Mouse (Mus musculus) lung, embryonic 16.5 days (tissue): Measurements from ENCODE around the gene Lgals4. TPM values are rescaled to one million over a fixed set of nuclear protein-coding genes. Genes with fewer than 3 reads are reported as not detected.
A peak's percentile ranks its signal among the peaks of the same experiment; 100 is the strongest.

Experiments
- ATAC-seq: fragments of 200-750 bp; cut with Nextera tagmentation; 2 replicates; pipeline ENCODE4 v1.8.0; 2017; ENCODE audit warnings: low read depth, mild to moderate bottlenecking, moderate library complexity
- H3K27ac ChIP-seq: fragments of 300-500 bp; sonication (generic); 2 replicates; pipeline ENCODE4 v1.5.1; 2014; ENCODE audit warnings: mild to moderate bottlenecking, control low read depth, low read length
- H3K27me3 ChIP-seq: fragments of 300-500 bp; sonication (generic); 2 replicates; pipeline ENCODE4 v1.6.1; 2014; ENCODE audit warnings: low read depth, low read length, mixed read lengths; ENCODE audit not compliant: control insufficient read depth, insufficient read depth
- H3K36me3 ChIP-seq: fragments of 300-500 bp; sonication (generic); 2 replicates; pipeline ENCODE4 v1.6.1; 2014; ENCODE audit warnings: low read length; ENCODE audit not compliant: control insufficient read depth, insufficient read depth
- H3K4me1 ChIP-seq: fragments of 300-500 bp; sonication (generic); replicated peaks from 2 replicates; pipeline ENCODE4 v1.6.1; 2014; ENCODE audit warnings: low read length, mixed read lengths; ENCODE audit not compliant: control insufficient read depth, insufficient read depth
- H3K4me2 ChIP-seq: fragments of 300-500 bp; sonication (generic); 2 replicates; pipeline ENCODE4 v1.6.1; 2014; ENCODE audit warnings: low read depth, low read length, control low read depth
- H3K4me3 ChIP-seq: fragments of 300-500 bp; sonication (generic); 2 replicates; pipeline ENCODE4 v1.5.1; 2014; ENCODE audit warnings: mild to moderate bottlenecking, low read length, control low read depth
- H3K9ac ChIP-seq: fragments of 300-500 bp; sonication (generic); 2 replicates; pipeline ENCODE4 v1.6.1; 2014; ENCODE audit warnings: low read length, control low read depth
- H3K9me3 ChIP-seq: fragments of 300-500 bp; sonication (generic); 2 replicates; pipeline ENCODE4 v1.6.1; 2016; ENCODE audit warnings: low read length; ENCODE audit not compliant: control insufficient read depth
- WGBS: fragments of 180-500 bp; shearing (Covaris S2); extraction: QIAGEN DNeasy Blood & Tissue Kit; methylation state at CpG from one replicate; pipeline ENCODE4 v1.1.7; 2014; 5-methylcytosine and 5-hydroxymethylcytosine counted together
- polyA plus RNA-seq: library from polyadenylated mRNA; unstranded; fragments of >200 nt; fragmentation: Nextera tagmentation; extraction: Ambion mirVana; gene quantifications from 2 replicates; pipeline ENCODE4 v1.2.1, GENCODE M21; 2015

Gene Lgals4
- polyA plus RNA-seq, 1 experiment from 2014 or later: 12.5 TPM

- Histone ChIP-seq H3K27ac (no peak overlapping the region; the same call in 1 of the 2 replicates), H3K4me3 (peak overlapping the region; percentile 84), H3K4me1 (peaks cover 39% of the 10 kb centered on the region), H3K36me3 (peaks cover 52% of the 10 kb centered on the region), H3K9ac (peak overlapping the region; percentile 97), H3K4me2 (peak overlapping the region; percentile 89), H3K9me3 (no peaks in the 10 kb centered on the region), H3K27me3 (no peaks in the 10 kb centered on the region)
- no peak for ATAC-seq
- WGBS: 39% methylated on average over 4 of the region's 4 CpGs
Measured at GRCm38 (mm10) chr7:28812436-28812835, 21.2 kb upstream of the Lgals4 start.

GRCm38 (mm10) chr7:28812949-28813348 lies 20.7 kb upstream of the Lgals4 start:
- no peaks in the 10 kb centered on the region for H3K9me3 ChIP-seq
- H3K4me1 ChIP-seq: peaks cover 36% of the 10 kb centered on the region
- no peak for ATAC-seq
- H3K4me3 ChIP-seq: peak overlapping the region; percentile 84
- no peaks in the 10 kb centered on the region for H3K27me3 ChIP-seq
- peaks cover 57% of the 10 kb centered on the region for H3K36me3 ChIP-seq
- 67% methylated on average over 5 of the region's 5 CpGs for WGBS
- peak overlapping the region; percentile 89 for H3K4me2 ChIP-seq
- no peak overlapping the region for H3K27ac ChIP-seq
- H3K9ac ChIP-seq: peak overlapping the region; percentile 97; the same call in 1 of the 2 replicates

GRCm38 (mm10) chr7:28814306-28815034 lies 19.2 kb upstream of the Lgals4 start:
- Histone ChIP-seq H3K36me3 (peaks cover 69% of the 10 kb centered on the region), H3K4me2 (no peak overlapping the region), H3K27me3 (no peaks in the 10 kb centered on the region), H3K9me3 (no peaks in the 10 kb centered on the region), H3K4me1 (peaks cover 40% of the 10 kb centered on the region), H3K27ac (no peak overlapping the region), H3K4me3 (no peak overlapping the region), H3K9ac (no peak overlapping the region)
- WGBS: 86% methylated on average over 5 of the region's 5 CpGs
- ATAC-seq: no peak

GRCm38 (mm10) chr7:28815230-28815629 lies 18.4 kb upstream of the Lgals4 start:
- no peak overlapping the region for H3K27ac ChIP-seq
- no peak overlapping the region for H3K9ac ChIP-seq
- H3K4me1 ChIP-seq: peaks cover 46% of the 10 kb centered on the region

GRCm38 (mm10) chr7:28816201-28816600 lies 17.5 kb upstream of the Lgals4 start:
- Histone ChIP-seq H3K4me1 (peaks cover 47% of the 10 kb centered on the region), H3K27ac (no peak overlapping the region), H3K4me2 (no peak overlapping the region), H3K4me3 (no peak overlapping the region), H3K27me3 (no peaks in the 10 kb centered on the region), H3K36me3 (peaks cover 86% of the 10 kb centered on the region), H3K9ac (no peak overlapping the region), H3K9me3 (no peaks in the 10 kb centered on the region)
- ATAC-seq: no peak
- WGBS: 81% methylated on average over 9 of the region's 9 CpGs

More at GRCm38 (mm10) chr7:28815230-28815629, 18.4 kb upstream of the Lgals4 start:
- H3K4me2 ChIP-seq: no peak overlapping the region
- WGBS: 84% methylated on average over 9 of the region's 9 CpGs
- peaks cover 76% of the 10 kb centered on the region for H3K36me3 ChIP-seq
- no peak for ATAC-seq
- no peaks in the 10 kb centered on the region for H3K9me3 ChIP-seq
- H3K27me3 ChIP-seq: no peaks in the 10 kb centered on the region
- H3K4me3 ChIP-seq: no peak overlapping the region

- no peak overlapping the region for H3K27ac ChIP-seq
- H3K9ac ChIP-seq: no peak overlapping the region
- peaks cover 47% of the 10 kb centered on the region for H3K4me1 ChIP-seq
- no peaks in the 10 kb centered on the region for H3K27me3 ChIP-seq
- H3K36me3 ChIP-seq: peaks cover 91% of the 10 kb centered on the region
- H3K9me3 ChIP-seq: no peaks in the 10 kb centered on the region
- 86% methylated on average over 10 of the region's 10 CpGs for WGBS
- ATAC-seq: no peak
- no peak overlapping the region for H3K4me2 ChIP-seq
- H3K4me3 ChIP-seq: no peak overlapping the region
Measured at GRCm38 (mm10) chr7:28816920-28817319, 16.7 kb upstream of the Lgals4 start.

GRCm38 (mm10) chr7:28817524-28817923 lies 16.1 kb upstream of the Lgals4 start:
- WGBS: 70% methylated on average over 6 of the region's 6 CpGs

GRCm38 (mm10) chr7:28817957-28818356 lies 15.7 kb upstream of the Lgals4 start:
- H3K27ac ChIP-seq: no peak overlapping the region
- no peaks in the 10 kb centered on the region for H3K9me3 ChIP-seq
- H3K27me3 ChIP-seq: no peaks in the 10 kb centered on the region
- H3K9ac ChIP-seq: no peak overlapping the region
- WGBS: 75% methylated on average over 4 of the region's 4 CpGs
- H3K4me3 ChIP-seq: no peak overlapping the region
- H3K36me3 ChIP-seq: peaks cover 92% of the 10 kb centered on the region
- H3K4me1 ChIP-seq: peaks cover 36% of the 10 kb centered on the region
- no peak overlapping the region for H3K4me2 ChIP-seq
- ATAC-seq: no peak

More at GRCm38 (mm10) chr7:28817524-28817923, 16.1 kb upstream of the Lgals4 start:
- Histone ChIP-seq H3K4me2 (no peak overlapping the region), H3K36me3 (peaks cover 90% of the 10 kb centered on the region), H3K9ac (no peak overlapping the region), H3K27ac (no peak overlapping the region), H3K4me1 (peaks cover 41% of the 10 kb centered on the region), H3K27me3 (no peaks in the 10 kb centered on the region), H3K4me3 (no peak overlapping the region), H3K9me3 (no peaks in the 10 kb centered on the region)
- ATAC-seq: no peak

- Histone ChIP-seq H3K36me3 (peaks cover 87% of the 10 kb centered on the region), H3K27me3 (no peaks in the 10 kb centered on the region), H3K4me1 (peaks cover 31% of the 10 kb centered on the region), H3K9ac (no peak overlapping the region), H3K27ac (no peak overlapping the region), H3K4me3 (no peak overlapping the region), H3K9me3 (no peaks in the 10 kb centered on the region), H3K4me2 (no peak overlapping the region)
- no peak for ATAC-seq
- 77% methylated on average over 17 of the region's 18 CpGs for WGBS
Measured at GRCm38 (mm10) chr7:28818436-28818835, 15.2 kb upstream of the Lgals4 start.
